Comparison of ENCODE assay signal across 26 mouse cellular contexts in the genomic region with DNA sequence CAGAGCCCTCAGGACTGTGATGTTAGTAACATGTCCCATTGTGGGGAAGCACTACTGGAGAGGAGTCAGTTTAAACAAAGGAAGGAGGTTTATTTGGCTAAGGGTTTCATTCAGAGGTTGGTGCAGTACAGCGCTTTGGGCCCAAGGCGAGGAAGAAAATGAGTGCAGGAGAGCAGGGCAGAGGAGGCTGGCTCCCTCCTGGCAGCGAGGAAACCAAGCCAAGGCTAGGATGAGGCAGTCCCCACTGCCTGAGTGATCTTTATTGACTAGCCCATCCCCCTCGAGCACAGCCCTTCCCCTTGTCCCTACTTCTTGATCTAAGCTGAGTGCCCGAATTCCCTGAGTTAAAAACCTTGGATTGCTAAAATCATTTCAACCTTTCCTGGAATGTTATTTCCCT.
A peak's percentile ranks its signal among the peaks of the same experiment; 100 is the strongest.
DNase-seq lines count a peak whose midpoint lies in the region; ATAC-seq lines count a peak whose summit lies in the region.
"Had no signal": no experiment of that assay in that cellular context is flagged by ENCODE, and none has a peak within 500 bp of the region (broad histone marks: within the 10 kb centered on the region; RNA-seq: fewer than 3 reads in every experiment).

No protein-coding gene starts in this region.

- H3K4me3 ChIP-seq in lung, embryonic 15.5 days = no peak overlapping the region
- no peak overlapping the region for H3K4me3 ChIP-seq in neural tube, embryonic 15.5 days (replicated peaks)
- H3K4me3 ChIP-seq: embryonic facial prominence, embryonic 12.5 days; heart, embryonic 12.5 days; layer of hippocampus, adult 2 months; limb, embryonic 13.5 days; liver, embryonic 12.5 days had no signal

- H3K9ac ChIP-seq in lung, embryonic 15.5 days = no peak overlapping the region
- H3K9ac ChIP-seq in neural tube, embryonic 15.5 days (replicated peaks) = no peak overlapping the region
- H3K9ac ChIP-seq: embryonic facial prominence, embryonic 12.5 days; forebrain, postnatal 0 days; heart, embryonic 12.5 days; limb, embryonic 13.5 days; liver, embryonic 12.5 days had no signal

- ATAC-seq in lung, embryonic 15.5 days (ENCODE audit: borderline replicate concordance, extremely low read depth, low FRiP score, low TSS enrichment) = no peak
- no peak for ATAC-seq in neural tube, embryonic 15.5 days (ENCODE audit: low FRiP score)
- ATAC-seq: forebrain, postnatal 0 days; intestine, postnatal 0 days; liver, embryonic 12.5 days; Patski had no signal

- H3K36me3 ChIP-seq in lung, embryonic 15.5 days = no peaks in the 10 kb centered on the region
- H3K36me3 ChIP-seq in neural tube, embryonic 15.5 days = no peaks in the 10 kb centered on the region
- H3K36me3 ChIP-seq: embryonic facial prominence, embryonic 12.5 days; heart, embryonic 12.5 days; limb, embryonic 13.5 days; liver, embryonic 12.5 days had no signal

- no peaks in the 10 kb centered on the region for H3K9me3 ChIP-seq in lung, embryonic 15.5 days
- no peaks in the 10 kb centered on the region for H3K9me3 ChIP-seq in neural tube, embryonic 15.5 days (replicated peaks)
- H3K9me3 ChIP-seq: embryonic facial prominence, embryonic 12.5 days; heart, embryonic 12.5 days; limb, embryonic 13.5 days; liver, embryonic 12.5 days had no signal

- no peaks in the 10 kb centered on the region for H3K27me3 ChIP-seq in lung, embryonic 15.5 days
- H3K27me3 ChIP-seq in neural tube, embryonic 15.5 days (replicated peaks) = no peaks in the 10 kb centered on the region; the same call in 1 of the 2 replicates
- H3K27me3 ChIP-seq: embryonic facial prominence, embryonic 12.5 days; heart, embryonic 12.5 days; limb, embryonic 13.5 days; liver, embryonic 12.5 days; Patski had no signal

- no peak overlapping the region for H3K4me2 ChIP-seq in lung, embryonic 15.5 days
- H3K4me2 ChIP-seq in neural tube, embryonic 15.5 days = no peak overlapping the region
- H3K4me2 ChIP-seq: embryonic facial prominence, embryonic 12.5 days; heart, embryonic 12.5 days; limb, embryonic 13.5 days; liver, embryonic 12.5 days had no signal

- peaks cover 64% of the 10 kb centered on the region for H3K4me1 ChIP-seq in lung, embryonic 15.5 days
- H3K4me1 ChIP-seq in neural tube, embryonic 15.5 days = peaks cover 20% of the 10 kb centered on the region

- H3K27ac ChIP-seq in lung, embryonic 15.5 days = peak overlapping the region; percentile 8; the same call in 1 of the 2 replicates
- 0 out of 2 replicates have a peak overlapping the region, but pooled peaks have one; percentile 4 for H3K27ac ChIP-seq in neural tube, embryonic 15.5 days (replicated peaks)
- H3K27ac ChIP-seq: embryonic facial prominence, embryonic 12.5 days; layer of hippocampus, adult 2 months; limb, embryonic 13.5 days; liver, embryonic 12.5 days had no signal

- peak; percentile 16 for DNase-seq in cerebellum, adult 8-10 months
- DNase-seq in cerebellum, postnatal 36 days = no peak
- no peak for DNase-seq in lung, postnatal 25 days (ENCODE audit: low spot score)
- peak; percentile 34 for DNase-seq in retina, postnatal 1 day
- DNase-seq in retina, embryonic 14.5 days (ENCODE audit: low spot score) = no peak
- DNase-seq in layer of hippocampus, postnatal 25 days (ENCODE audit: extremely low spot score in 1 of 2, low spot score in 1 of 2) = no peak
- DNase-seq: adrenal gland, postnatal 10 days; forebrain, postnatal 0 days; gastrocnemius, postnatal 14 days; heart, adult 11 months; heart, postnatal 10 days; kidney, postnatal 25 days; layer of hippocampus, postnatal 36 days; lung, adult 18-20 months; lung, postnatal 4 days; right cerebral cortex, postnatal 14 days; spleen, adult 18-20 months had no signal

- 44% methylated on average over 5 of the region's 5 CpGs for WGBS in lung, embryonic 15.5 days
- WGBS in neural tube, embryonic 15.5 days = 32% methylated on average over 5 of the region's 5 CpGs

Comparison
In these comparisons a context has a peak if more than half of its experiments do, and no peak if none do; other contexts are left out.
1. DNase-seq: peak in cerebellum, adult 8-10 months (single experiment) and retina, postnatal 1 day (single experiment); none in cerebellum, postnatal 36 days (0 of 2), lung, postnatal 25 days (single experiment), retina, embryonic 14.5 days (single experiment) and layer of hippocampus, postnatal 25 days (0 of 2).